Mouse (Mus musculus) testis, adult 2 months (tissue): ENCODE measurements around the gene Mocs2.

ENCODE experiments used
- CTCF ChIP-seq: fragments of 200-500 bp; IDR thresholded peaks from 2 replicates; pipeline ENCODE4 v1.5.1; 2012; ENCODE audit warnings: low read depth, mild to moderate bottlenecking, inconsistent platforms, low read length, moderate library complexity; ENCODE audit not compliant: control insufficient read depth, insufficient read depth, insufficient replicate concordance
- POLR2A ChIP-seq: fragments of 200-500 bp; IDR thresholded peaks from 2 replicates; pipeline ENCODE4 v1.6.1; 2012; ENCODE audit warnings: low read depth, mild to moderate bottlenecking, inconsistent platforms, low read length, moderate library complexity; ENCODE audit not compliant: control insufficient read depth

- TF ChIP-seq CTCF, result no peak
- TF ChIP-seq POLR2A, result no peak
Observed at GRCm38 (mm10) chr13:114855573-114856268, 37.7 kb downstream of the Mocs2 start.
